Mouse (Mus musculus) lung, postnatal 0 days (tissue): Measurements from ENCODE around the gene Mgat4a.
A peak's percentile ranks its signal among the peaks of the same experiment; 100 is the strongest.

Experiments
- CTCF ChIP-seq: IDR thresholded peaks from 2 replicates; pipeline ENCODE4 v1.5.1; 2016; ENCODE audit warnings: antibody characterized with exemption, mild to moderate bottlenecking
- EP300 ChIP-seq: IDR thresholded peaks from 2 replicates; pipeline ENCODE4 v1.6.1; 2016; ENCODE audit warnings: antibody characterized with exemption, mild to moderate bottlenecking, control low read depth

GRCm38 (mm10) chr1:37512109-37512640 lies 28.6 kb downstream of the Mgat4a start:
- peak; percentile 58; the same call in 1 of the 2 replicates for TF ChIP-seq EP300
- TF ChIP-seq CTCF = no peak
